Mouse (Mus musculus): ENCODE data around the gene Prkn. TPM values are rescaled to one million over a fixed set of nuclear protein-coding genes. Genes with fewer than 3 reads are reported as not detected.
A peak's percentile ranks its signal among the peaks of the same experiment; 100 is the strongest.

The Prkn gene
- total and polyA plus RNA-seq, 3 experiments = 4.5 to 10.6 (median 10.3) TPM

DNA sequence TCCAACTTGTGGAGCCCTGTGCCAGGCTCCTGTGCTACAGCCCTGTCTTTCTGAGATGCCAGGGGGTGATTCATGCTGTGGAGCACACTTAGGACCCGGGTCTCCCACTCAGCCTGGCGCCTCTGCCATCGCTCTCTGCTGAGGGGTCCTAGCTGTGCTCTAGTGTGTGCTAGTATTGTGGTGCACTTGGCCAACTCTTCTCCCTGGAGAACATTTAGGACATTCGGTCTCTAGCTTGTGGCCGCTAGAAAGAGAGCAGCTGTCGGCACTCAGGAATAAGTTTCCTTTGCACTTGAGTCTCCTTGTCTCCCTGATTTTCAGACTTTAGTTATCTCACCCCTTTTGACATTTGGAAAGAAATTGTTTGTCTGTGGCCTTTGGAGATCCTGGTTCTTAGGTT is 725.5 kb downstream of the Prkn start:
- 64% methylated on average over 6 of the region's 6 CpGs for WGBS
- H3K79me2 ChIP-seq (replicated peaks; ENCODE audit: control insufficient read depth, insufficient read depth, low read length) = no peaks in the 10 kb centered on the region
- TF ChIP-seq POLR2A (IDR thresholded peaks at IDR 0.05; ENCODE audit: insufficient read depth, low read depth, low read length) = no peak
- no peak for TF ChIP-seq EP300 (IDR thresholded peaks at IDR 0.05; ENCODE audit: insufficient read depth, low read depth, low read length)
- no peak for TF ChIP-seq CTCF (IDR thresholded peaks at IDR 0.05)
- H3K36me3 ChIP-seq (ENCODE audit: control insufficient read depth, insufficient read depth, low read length) = no peaks in the 10 kb centered on the region
- H3K27ac ChIP-seq = no peak overlapping the region
- peak in 1 of 2 experiments; percentile 3 for DNase-seq
- no peak overlapping the region for H3K4me3 ChIP-seq
- no peaks in the 10 kb centered on the region for H3K27me3 ChIP-seq (ENCODE audit: control insufficient read depth, insufficient read depth, low read length)
- H3K4me1 ChIP-seq (ENCODE audit: control insufficient read depth, insufficient read depth, low read length) = no peaks in the 10 kb centered on the region
- intact Hi-C loops (cut with DNase I) = no loop called here
- H3K9ac ChIP-seq (ENCODE audit: low read depth, low read length) = no peak overlapping the region

DNA sequence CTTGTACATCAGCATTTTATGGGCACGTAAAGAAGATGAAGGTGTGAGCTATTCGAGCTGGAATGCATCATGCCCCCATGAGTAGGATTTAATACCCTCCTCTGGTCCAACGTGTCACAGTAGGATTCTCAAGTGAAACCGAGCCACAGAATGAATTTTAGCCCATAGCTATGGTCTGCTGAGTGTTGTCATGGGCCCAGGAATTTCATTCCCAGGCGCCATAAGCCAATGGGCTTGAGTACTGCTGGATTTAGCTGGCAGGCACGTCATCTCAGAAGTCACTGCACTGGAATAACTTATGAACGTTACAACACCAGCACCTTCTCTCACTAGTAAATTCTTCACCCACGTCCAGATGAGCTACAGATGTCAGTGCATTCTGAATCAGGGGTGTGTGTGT is 730.2 kb downstream of the Prkn start:
- no peaks in the 10 kb centered on the region for H3K36me3 ChIP-seq (ENCODE audit: control insufficient read depth, insufficient read depth, low read length)
- H3K4me3 ChIP-seq = no peak overlapping the region
- TF ChIP-seq POLR2A (IDR thresholded peaks at IDR 0.05; ENCODE audit: insufficient read depth, low read depth, low read length) (no peak), CTCF (IDR thresholded peaks at IDR 0.05) (no peak), EP300 (IDR thresholded peaks at IDR 0.05; ENCODE audit: insufficient read depth, low read depth, low read length) (no peak)
- H3K9ac ChIP-seq (ENCODE audit: low read depth, low read length) = no peak overlapping the region
- 72% methylated on average over 8 of the region's 8 CpGs for WGBS
- no peak for DNase-seq
- H3K4me1 ChIP-seq (ENCODE audit: control insufficient read depth, insufficient read depth, low read length) = no peaks in the 10 kb centered on the region; the same call in 1 of the 2 replicates
- intact Hi-C loops (cut with DNase I) = no loop called here
- no peaks in the 10 kb centered on the region for H3K27me3 ChIP-seq (ENCODE audit: control insufficient read depth, insufficient read depth, low read length)
- H3K79me2 ChIP-seq (replicated peaks; ENCODE audit: control insufficient read depth, insufficient read depth, low read length) = no peaks in the 10 kb centered on the region
- H3K27ac ChIP-seq = no peak overlapping the region

DNA sequence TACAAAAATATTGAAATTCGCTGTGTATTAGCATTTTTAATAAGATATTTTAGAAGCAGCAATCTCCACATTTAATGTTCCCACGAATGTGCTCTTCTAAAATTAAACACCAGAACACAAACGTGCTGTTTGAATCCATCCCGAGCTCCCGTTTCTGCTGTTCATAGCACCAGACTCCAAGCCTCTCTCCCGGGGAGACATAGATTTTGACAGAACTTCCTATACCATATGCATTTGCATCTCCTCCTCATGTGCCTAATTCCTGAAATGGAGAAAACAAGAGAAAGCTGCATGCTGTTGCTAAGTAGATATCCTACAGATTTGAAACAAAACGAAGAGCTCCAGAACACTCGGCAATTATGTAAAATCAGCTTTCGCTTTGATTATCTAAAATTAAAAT is 733.5 kb downstream of the Prkn start:
- Histone ChIP-seq H3K4me1 (ENCODE audit: control insufficient read depth, insufficient read depth, low read length) (no peaks in the 10 kb centered on the region; the same call in 1 of the 2 replicates), H3K9ac (ENCODE audit: low read depth, low read length) (no peak overlapping the region), H3K27me3 (ENCODE audit: control insufficient read depth, insufficient read depth, low read length) (no peaks in the 10 kb centered on the region), H3K4me3 (no peak overlapping the region), H3K36me3 (ENCODE audit: control insufficient read depth, insufficient read depth, low read length) (no peaks in the 10 kb centered on the region), H3K27ac (no peak overlapping the region), H3K79me2 (replicated peaks; ENCODE audit: control insufficient read depth, insufficient read depth, low read length) (no peaks in the 10 kb centered on the region)
- intact Hi-C loops (cut with DNase I) = no loop called here
- TF ChIP-seq POLR2A (IDR thresholded peaks at IDR 0.05; ENCODE audit: insufficient read depth, low read depth, low read length) = no peak
- no peak for TF ChIP-seq EP300 (IDR thresholded peaks at IDR 0.05; ENCODE audit: insufficient read depth, low read depth, low read length)
- no peak for TF ChIP-seq CTCF (IDR thresholded peaks at IDR 0.05)
- WGBS = 85% methylated on average over 9 of the region's 9 CpGs
- no peak for DNase-seq

DNA sequence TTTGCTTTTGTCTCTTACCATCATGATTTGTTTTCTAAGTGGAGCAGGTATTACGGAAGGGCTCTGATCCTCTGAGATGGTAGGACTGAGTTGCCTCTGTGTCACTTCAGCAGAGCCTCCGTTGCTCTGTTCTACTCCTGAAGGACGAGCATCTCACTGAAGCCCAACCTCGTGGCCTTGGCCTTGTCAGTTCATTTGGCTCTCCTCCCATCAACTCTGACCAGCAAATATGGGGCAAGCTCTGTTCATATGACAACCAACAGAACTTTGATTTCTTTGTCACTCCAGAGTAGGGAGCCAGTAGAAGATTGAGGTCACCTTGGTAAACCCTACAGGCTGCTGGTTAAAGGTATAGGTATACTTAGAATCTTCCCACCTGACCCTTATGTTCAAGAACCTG is 745.3 kb downstream of the Prkn start:
- intact Hi-C loops (cut with DNase I) = no loop called here
- Histone ChIP-seq H3K79me2 (replicated peaks; ENCODE audit: control insufficient read depth, insufficient read depth, low read length) (no peaks in the 10 kb centered on the region), H3K27ac (no peak overlapping the region), H3K4me1 (ENCODE audit: control insufficient read depth, insufficient read depth, low read length) (no peaks in the 10 kb centered on the region), H3K36me3 (ENCODE audit: control insufficient read depth, insufficient read depth, low read length) (no peaks in the 10 kb centered on the region), H3K27me3 (ENCODE audit: control insufficient read depth, insufficient read depth, low read length) (no peaks in the 10 kb centered on the region), H3K9ac (ENCODE audit: low read depth, low read length) (no peak overlapping the region), H3K4me3 (no peak overlapping the region)
- TF ChIP-seq CTCF (IDR thresholded peaks at IDR 0.05) (no peak), EP300 (IDR thresholded peaks at IDR 0.05; ENCODE audit: insufficient read depth, low read depth, low read length) (no peak), POLR2A (IDR thresholded peaks at IDR 0.05; ENCODE audit: insufficient read depth, low read depth, low read length) (no peak)
- no peak for DNase-seq
- 82% methylated on average over 4 of the region's 4 CpGs for WGBS

DNA sequence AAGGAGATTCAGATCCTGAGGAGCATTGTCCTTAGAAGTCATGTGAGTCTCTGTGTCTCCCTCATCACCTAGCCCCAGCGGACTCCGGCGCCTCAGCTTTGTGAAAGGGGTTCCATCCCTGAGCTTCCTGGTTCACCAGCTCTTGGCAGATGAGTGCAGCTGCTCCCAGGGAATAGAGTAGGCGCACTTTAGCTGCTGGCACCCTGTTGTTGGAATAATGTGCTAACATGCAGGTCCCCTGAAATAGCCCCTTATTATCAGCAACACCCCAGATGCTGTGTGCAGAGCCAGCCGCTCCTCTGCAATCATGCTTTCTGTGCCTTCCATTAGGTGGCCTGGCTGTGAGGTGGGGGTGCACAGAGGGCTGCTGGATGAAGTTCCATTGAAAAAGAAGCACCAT is 767.7 kb downstream of the Prkn start:
- intact Hi-C loops (cut with DNase I) = no loop called here
- H3K36me3 ChIP-seq (ENCODE audit: control insufficient read depth, insufficient read depth, low read length) = no peaks in the 10 kb centered on the region
- WGBS = 70% methylated on average over 5 of the region's 5 CpGs
- H3K79me2 ChIP-seq (replicated peaks; ENCODE audit: control insufficient read depth, insufficient read depth, low read length) = no peaks in the 10 kb centered on the region
- no peak overlapping the region for H3K27ac ChIP-seq
- H3K4me1 ChIP-seq (ENCODE audit: control insufficient read depth, insufficient read depth, low read length) = no peaks in the 10 kb centered on the region; the same call in 1 of the 2 replicates
- H3K27me3 ChIP-seq (ENCODE audit: control insufficient read depth, insufficient read depth, low read length) = no peaks in the 10 kb centered on the region
- no peak overlapping the region for H3K9ac ChIP-seq (ENCODE audit: low read depth, low read length)
- no peak for DNase-seq
- H3K4me3 ChIP-seq = no peak overlapping the region
- TF ChIP-seq EP300 (IDR thresholded peaks at IDR 0.05; ENCODE audit: insufficient read depth, low read depth, low read length) = no peak
- no peak for TF ChIP-seq CTCF (IDR thresholded peaks at IDR 0.05)
- no peak for TF ChIP-seq POLR2A (IDR thresholded peaks at IDR 0.05; ENCODE audit: insufficient read depth, low read depth, low read length)

DNA sequence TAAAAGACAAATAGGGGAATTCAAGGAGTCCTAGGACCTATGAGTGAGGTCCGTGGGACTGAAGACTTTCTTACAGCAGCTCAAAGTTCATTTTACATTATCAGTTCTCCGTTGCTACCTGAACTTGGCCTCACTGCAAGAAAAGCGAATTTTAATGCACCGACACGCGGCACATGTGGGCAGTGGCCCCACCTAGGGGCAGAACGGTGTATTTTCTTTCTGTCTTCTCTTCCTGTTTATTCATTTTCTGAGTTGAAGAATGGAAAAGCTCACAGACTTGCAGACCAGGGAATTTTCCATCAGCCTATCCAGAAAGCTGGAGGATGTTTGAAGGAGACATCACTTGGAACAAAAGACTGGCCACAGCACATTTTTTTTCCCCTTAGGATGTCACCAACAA is 771.3 kb downstream of the Prkn start:
- Histone ChIP-seq H3K27ac (no peak overlapping the region), H3K79me2 (replicated peaks; ENCODE audit: control insufficient read depth, insufficient read depth, low read length) (no peaks in the 10 kb centered on the region), H3K9ac (ENCODE audit: low read depth, low read length) (no peak overlapping the region), H3K27me3 (ENCODE audit: control insufficient read depth, insufficient read depth, low read length) (no peaks in the 10 kb centered on the region), H3K36me3 (ENCODE audit: control insufficient read depth, insufficient read depth, low read length) (no peaks in the 10 kb centered on the region), H3K4me3 (no peak overlapping the region), H3K4me1 (ENCODE audit: control insufficient read depth, insufficient read depth, low read length) (no peaks in the 10 kb centered on the region; the same call in 1 of the 2 replicates)
- WGBS = 9% methylated on average over 7 of the region's 7 CpGs
- intact Hi-C loops (cut with DNase I) = no loop called here
- TF ChIP-seq EP300 (IDR thresholded peaks at IDR 0.05; ENCODE audit: insufficient read depth, low read depth, low read length) (no peak), CTCF (IDR thresholded peaks at IDR 0.05) (peak; percentile 77)
- DNase-seq = peak; percentile 8 to 41
